Mouse (Mus musculus): ENCODE data around the gene Sort1.

GRCm38 (mm10) chr3:108355245-108355644 is 71.4 kb downstream of the Sort1 start:
- TF ChIP-seq USF1 (IDR thresholded peaks at IDR 0.05; ENCODE audit: low read depth) = no peak
- no peak for TF ChIP-seq MYOD1 (IDR thresholded peaks at IDR 0.05; ENCODE audit: control insufficient read depth in 1 of 3, insufficient read length in 2 of 3, low read depth in 2 of 3)
- TF ChIP-seq SRF (IDR thresholded peaks at IDR 0.05; ENCODE audit: control insufficient read depth, insufficient read length, low read depth) = no peak
- no peak for TF ChIP-seq MAX (IDR thresholded peaks at IDR 0.05; ENCODE audit: low read depth)
- no peak for TF ChIP-seq POLR2AphosphoS2 (IDR thresholded peaks at IDR 0.05; ENCODE audit: insufficient read length, low read depth)
- no peak for TF ChIP-seq MYOG (IDR thresholded peaks at IDR 0.05; ENCODE audit: control insufficient read depth in 1 of 3, insufficient read depth in 1 of 3, insufficient read length in 2 of 3, low read depth in 2 of 3)
- TF ChIP-seq POLR2A (IDR thresholded peaks at IDR 0.05; ENCODE audit: insufficient read length, low read depth) = no peak
- TF ChIP-seq CEBPB (IDR thresholded peaks at IDR 0.05; ENCODE audit: insufficient read depth, poor library complexity, severe bottlenecking) = no peak
- TF ChIP-seq TCF12 (IDR thresholded peaks at IDR 0.05; ENCODE audit: insufficient read depth, poor library complexity, severe bottlenecking) = no peak

All from myocyte (in vitro differentiated cells).